Mouse (Mus musculus) central nervous system, embryonic 11.5 days (tissue): ENCODE results near the gene Abo. TPM values are rescaled to one million over a fixed set of nuclear protein-coding genes. Genes with fewer than 3 reads are reported as not detected.

Experiments used
- polyA plus RNA-seq: library from polyadenylated mRNA; depleted of rRNA; stranded (reverse); fragments of >200 nt; gene quantifications from 2 replicates; pipeline ENCODE4 v1.2.3, GENCODE M21; 2012; rRNA removed

The Abo gene
- polyA plus RNA-seq = not detected in 2 replicates

GRCm38 (mm10) chr2:26864879-26865278 is at the start of gene Abo:
TSS of gene Abo (minus strand) at chr2:26864979.

DNA sequence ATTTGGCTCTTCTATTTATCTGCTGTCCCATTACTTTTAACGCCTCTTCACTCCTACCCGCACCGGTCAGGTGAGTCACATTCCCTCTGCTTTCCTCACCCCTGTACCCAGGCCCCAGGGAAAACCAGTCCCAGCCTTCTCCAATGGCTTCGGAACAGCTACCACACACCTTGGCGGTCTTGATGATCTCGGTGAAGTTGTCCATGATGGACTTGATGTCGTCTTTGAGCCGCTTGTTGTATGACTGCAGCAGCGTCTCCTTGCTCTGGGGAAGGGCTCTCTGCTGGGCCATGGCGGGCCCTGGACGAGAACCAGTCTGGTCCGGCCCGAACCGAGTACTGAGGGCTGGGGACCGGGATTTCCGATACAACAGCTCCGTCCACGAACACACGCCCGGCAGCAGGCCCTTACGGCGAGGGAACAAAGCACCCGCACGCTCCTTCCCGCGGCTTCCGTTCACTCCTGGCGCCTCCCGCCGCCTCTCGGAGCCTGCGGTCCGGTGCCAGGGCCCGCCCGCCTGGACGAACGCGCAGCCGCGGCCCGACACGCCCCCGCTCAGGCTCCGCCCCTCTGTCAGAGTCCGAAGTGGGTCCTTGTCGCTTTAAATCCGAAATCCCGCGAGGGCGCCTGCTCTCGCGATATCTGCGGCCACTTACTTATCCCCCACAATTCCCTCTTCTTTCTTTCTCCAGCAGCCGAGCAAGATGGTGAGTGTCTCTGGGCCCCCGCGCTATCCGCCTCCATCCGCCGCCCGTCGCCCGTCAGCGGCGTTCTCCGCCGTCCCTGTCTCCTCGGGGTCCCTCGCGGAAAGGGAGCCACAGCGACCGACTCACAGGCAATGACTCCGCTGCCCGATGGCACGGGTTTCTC is 45.6 kb upstream of the Abo start, which contains the start of the genes Med22 and Rpl7a:
Med22 (minus strand) TSS at position 554 of the 870 bp plus-strand sequence.
Rpl7a (plus strand) TSS at position 641 of the 870 bp plus-strand sequence.

DNA sequence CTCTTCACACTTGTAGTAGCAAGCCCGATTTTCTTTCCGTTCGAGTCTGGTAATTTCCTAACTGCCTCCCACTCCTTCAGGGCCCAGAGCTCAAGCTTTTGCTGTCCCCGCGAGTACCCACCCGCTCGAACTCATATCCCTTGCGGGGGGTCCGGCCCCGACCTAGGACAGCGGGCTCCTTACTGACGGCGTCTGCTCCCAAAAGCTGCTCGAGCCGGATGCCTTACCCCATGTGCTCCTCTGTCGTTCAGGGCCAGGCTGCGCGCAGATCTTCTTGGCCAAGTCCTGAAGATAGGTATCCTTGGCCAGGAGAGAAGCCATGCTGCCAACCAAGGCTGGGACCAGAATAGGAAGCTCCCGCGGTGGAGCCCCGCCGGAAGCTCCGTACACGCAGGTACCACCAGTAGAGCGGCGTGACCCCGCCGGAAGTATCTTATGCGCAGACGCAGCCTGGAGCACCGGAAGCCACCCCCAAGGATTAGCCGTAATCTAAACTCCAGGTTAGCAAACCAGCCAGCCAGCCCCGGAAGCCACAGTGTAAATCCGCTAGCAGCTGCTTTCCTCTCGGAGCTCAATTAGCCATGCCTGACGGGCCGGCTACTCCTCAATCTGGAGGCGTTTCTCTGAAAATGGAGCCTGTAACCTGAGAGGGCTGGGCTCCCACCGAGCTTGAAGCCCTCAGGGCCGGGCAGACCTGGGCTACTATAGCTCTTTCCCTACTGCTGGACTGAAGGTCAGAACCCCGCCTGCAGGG is 37.9 kb upstream of the Abo start, which contains the start of gene Surf6:
Surf6 (minus strand) TSS at position 413 of the 754 bp plus-strand sequence.

Other genes starting within 250 kb of the Abo start
- 28.6 and 42.2 TPM in 2 replicates for gene Fam69b, start 236.5 kb downstream of the Abo start, polyA plus RNA-seq
- gene Lcn4, start 193.7 kb downstream of the Abo start, polyA plus RNA-seq = not detected in 2 replicates
- gene Surf6, start 37.9 kb upstream of the Abo start, polyA plus RNA-seq = 28.5 and 35.8 TPM in 2 replicates
- 64.0 and 77.5 TPM in 2 replicates for gene Med22, start 45.7 kb upstream of the Abo start, polyA plus RNA-seq
- 2,350 and 2,645 TPM in 2 replicates for gene Rpl7a, start 45.8 kb upstream of the Abo start, polyA plus RNA-seq
- 46.3 and 50.5 TPM in 2 replicates for gene Surf2, start 51.4 kb upstream of the Abo start, polyA plus RNA-seq
- gene Surf1, start 51.6 kb upstream of the Abo start, polyA plus RNA-seq = 48.7 and 54.6 TPM in 2 replicates
- 65.9 and 113 TPM in 2 replicates for gene Surf4, start 68.9 kb upstream of the Abo start, polyA plus RNA-seq
- 0.02 and 0.06 TPM in 2 replicates for gene Stkld1, start 69.1 kb upstream of the Abo start, polyA plus RNA-seq
- gene Rexo4, start 99.4 kb upstream of the Abo start, polyA plus RNA-seq = 65.9 and 68.0 TPM in 2 replicates
- 0.09 and 0.11 TPM in 2 replicates for gene Adamts13, start 108.4 kb upstream of the Abo start, polyA plus RNA-seq
- 90.2 and 91.9 TPM in 2 replicates for gene Cacfd1, start 144.9 kb upstream of the Abo start, polyA plus RNA-seq
- 2.2 and 2.4 TPM in 2 replicates for gene Slc2a6, start 163.0 kb upstream of the Abo start, polyA plus RNA-seq
- gene Mymk, start 207.2 kb upstream of the Abo start, polyA plus RNA-seq = 0.05 and 7.6 TPM in 2 replicates
- 7.3 and 8.3 TPM in 2 replicates for gene Adamtsl2, start 214.4 kb upstream of the Abo start, polyA plus RNA-seq